Mouse (Mus musculus): Measurements from ENCODE around the gene Slc48a1.

Slc48a1 gene

DNA sequence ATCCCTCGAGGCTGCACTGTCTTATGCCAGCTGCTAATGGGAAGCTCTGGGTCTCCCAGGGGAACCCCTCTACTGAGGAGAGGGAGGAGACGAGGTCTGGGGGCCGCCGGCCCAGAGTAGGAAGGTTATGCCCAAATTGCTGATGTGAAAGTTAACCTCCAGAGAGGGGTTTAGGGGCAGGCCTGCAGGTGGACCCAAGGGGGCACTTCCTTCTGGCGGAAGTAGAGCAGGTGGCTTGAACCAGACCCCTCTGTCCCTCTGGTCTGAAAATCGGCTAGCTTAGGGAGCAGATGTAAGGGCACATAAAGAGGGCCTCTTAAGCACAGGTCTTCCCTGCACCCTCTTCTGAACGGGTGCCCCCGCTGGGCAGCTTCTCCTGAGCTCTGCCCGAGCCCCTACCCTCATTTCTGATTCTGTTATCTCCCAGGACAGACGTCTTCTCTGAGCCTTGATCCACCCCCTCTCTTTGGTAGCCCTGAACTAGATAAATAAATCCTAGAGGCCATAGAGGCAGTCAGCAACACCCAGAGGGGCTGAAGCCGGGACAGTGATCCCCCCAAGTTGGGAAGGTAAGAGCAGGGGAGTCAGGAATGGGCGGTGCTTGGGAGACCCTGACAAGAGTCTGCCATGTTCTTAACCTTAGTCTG is 47.7 kb downstream of the Slc48a1 start:
- DNase-seq (ENCODE audit: low read depth, low spot score), result no peak

GRCm38 (mm10) chr15:97826588-97827261 is 48.4 kb downstream of the Slc48a1 start:
- DNase-seq (ENCODE audit: low read depth, low spot score), result no peak

- DNase-seq (ENCODE audit: low read depth, low spot score), result no peak
Measured at GRCm38 (mm10) chr15:97827401-97827800, 49.1 kb downstream of the Slc48a1 start.

DNA sequence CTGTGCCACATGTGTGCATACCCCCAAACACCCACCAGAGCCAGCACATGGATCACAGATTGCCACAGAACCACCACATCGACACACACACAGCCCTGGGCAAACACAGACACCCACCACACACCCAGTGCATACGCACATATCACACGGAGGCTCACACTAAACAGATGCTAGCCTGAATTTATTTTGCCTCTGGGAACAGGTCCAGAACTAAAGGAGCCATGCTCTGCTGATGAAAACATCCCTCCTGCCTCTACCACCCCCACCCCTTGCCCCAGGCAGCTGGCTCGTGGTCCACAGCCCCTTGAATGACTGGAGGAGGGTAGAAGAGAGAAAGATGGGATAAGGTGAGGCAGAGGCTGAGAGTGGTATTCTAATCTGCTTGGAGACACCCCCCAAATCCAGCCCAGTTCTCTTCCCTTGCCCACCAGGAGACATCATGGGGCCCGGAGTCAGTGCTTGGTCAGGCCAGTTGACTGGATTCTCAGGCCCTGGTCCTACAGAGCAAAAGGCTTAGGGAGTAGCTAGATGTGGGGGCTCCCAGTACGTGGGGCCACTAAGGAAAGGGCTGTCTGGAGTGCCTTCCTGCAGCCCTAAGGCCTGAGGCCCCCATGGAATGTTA is 50.0 kb downstream of the Slc48a1 start:
- peak; percentile 76 for DNase-seq (ENCODE audit: low read depth, low spot score)

GRCm38 (mm10) chr15:97828901-97829338 is 50.6 kb downstream of the Slc48a1 start:
- DNase-seq (ENCODE audit: low read depth, low spot score), result no peak

- no peak for DNase-seq (ENCODE audit: low read depth, low spot score)
Measured at GRCm38 (mm10) chr15:97829432-97829831, 51.1 kb downstream of the Slc48a1 start.

DNA sequence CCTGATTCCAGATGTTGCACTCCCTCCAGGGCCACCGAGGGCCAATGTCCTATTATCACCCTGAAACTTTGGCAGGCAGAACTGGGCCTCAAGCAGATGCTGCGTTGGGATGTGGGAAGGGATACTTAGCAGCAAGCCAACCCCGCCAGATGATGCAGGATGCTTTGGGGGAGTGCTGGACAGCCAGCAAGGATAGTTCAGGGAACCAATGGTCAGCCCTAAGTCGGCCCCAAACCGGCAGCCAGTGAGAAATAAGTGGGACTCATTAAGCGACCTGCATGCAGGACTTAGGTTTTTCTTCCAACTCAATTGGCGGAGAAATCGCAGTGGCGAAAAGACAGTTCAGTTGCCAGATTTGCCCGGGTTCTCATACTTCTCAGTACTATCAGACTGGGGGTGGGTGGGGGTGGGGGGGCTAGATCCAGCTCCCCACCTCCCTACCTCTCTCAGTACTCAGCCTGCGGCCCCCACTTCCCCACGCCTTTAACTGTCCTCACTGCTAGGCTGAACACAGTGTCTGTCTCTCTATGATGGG is 52.0 kb downstream of the Slc48a1 start:
- DNase-seq (ENCODE audit: low read depth, low spot score), result no peak

DNA sequence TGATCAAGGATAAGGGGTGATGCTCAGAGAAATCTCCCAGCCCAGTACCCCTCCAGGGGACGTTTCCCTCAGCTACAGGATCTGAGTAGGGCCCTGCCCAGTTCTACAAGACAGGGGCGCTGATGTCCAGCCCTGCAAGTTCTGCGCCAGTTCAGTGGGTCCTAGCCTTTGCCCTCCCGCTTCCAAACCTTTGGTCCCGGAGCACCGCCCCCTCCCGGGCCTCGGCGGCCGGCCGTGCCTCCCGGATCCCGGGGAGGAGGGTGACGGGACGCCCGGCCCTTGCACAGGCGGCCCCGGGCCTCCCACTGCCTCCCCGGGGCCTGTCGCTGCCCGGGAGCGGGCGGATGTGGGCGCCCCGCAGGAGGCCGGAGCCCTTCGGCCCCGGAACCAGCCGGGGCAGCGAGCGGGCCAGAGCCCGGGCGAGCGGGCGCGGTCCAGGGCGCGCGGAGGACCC is 52.5 kb downstream of the Slc48a1 start:
- no peak for DNase-seq (ENCODE audit: low read depth, low spot score)

DNA sequence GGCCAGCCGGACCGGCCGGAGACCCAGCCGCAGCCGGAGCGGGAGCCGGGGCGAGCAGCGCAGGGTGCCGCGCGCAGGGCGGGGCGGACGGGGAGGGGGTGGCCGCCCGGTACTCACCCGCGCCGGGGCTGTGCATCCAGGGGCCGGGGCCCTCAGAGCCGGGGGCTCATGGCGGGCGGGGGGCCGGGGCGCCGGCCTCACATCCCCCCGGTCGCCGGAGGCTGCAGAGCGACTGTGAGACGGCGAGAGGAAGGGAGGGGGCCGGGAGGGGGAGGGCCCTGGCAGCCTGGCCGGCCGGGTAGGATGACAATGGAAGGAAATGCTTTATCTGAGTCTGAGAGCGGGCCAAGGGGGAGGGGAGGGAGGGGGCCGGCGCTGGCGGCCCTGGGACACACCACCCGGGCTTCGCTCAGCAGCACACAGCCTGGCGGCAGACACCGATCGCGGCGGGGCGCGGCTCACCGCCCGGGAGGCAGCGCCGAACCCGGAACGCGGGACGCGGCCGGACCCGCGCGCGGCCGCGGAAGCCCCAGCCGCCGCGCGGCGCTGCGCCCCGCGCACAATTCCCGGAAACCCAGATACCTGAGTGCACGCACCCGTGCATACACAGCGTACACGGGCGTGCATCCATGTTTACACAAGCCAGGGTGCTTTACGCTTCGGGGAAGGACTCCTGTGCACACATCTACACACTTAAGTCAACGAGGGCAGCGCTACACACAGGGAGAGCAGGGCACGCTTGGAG is 53.1 kb downstream of the Slc48a1 start:
- DNase-seq (ENCODE audit: low read depth, low spot score), result no peak

- DNase-seq (ENCODE audit: low read depth, low spot score), result no peak
Measured at GRCm38 (mm10) chr15:97831987-97832640, 53.8 kb downstream of the Slc48a1 start.

- no peak for DNase-seq (ENCODE audit: low read depth, low spot score)
Measured at GRCm38 (mm10) chr15:97832764-97833479, 54.6 kb downstream of the Slc48a1 start.

DNA sequence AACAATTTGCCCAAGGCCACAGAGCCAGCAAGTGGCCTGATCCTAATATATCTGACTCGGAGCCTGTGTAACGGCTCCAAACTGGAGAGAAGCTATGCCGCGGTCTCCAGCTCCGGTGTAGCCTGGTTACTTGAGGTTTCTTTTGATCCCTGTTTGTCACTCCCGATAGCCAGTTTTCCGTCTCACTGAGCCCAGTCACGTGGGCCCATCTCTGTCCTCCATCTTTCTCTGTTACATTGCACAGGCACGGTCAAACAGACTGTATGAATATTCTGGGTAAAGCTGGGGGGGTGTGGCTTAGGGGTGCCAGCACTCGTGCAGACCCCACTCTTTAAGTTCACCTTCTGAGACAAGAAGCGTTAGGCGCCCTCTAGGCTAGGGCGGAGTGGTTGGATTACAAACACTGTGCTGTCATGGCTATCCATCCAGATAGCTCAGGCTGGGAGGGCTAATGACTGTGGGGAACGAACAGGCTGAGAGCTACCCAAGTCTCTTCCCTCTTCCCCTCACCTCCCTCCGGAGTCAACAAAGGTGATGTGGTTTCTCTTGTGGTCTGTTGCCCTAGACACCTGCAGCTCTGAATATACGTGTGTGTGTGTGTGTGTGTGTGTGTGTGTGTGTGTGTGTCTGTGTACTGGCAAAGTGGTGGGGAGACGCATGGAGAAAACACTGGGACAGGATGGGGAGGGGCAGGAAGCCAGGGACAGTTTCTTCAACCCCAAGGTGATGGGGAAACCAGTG is 58.0 kb downstream of the Slc48a1 start:
- no peak for DNase-seq (ENCODE audit: low read depth, low spot score)

GRCm38 (mm10) chr15:97836894-97837247 is 58.6 kb downstream of the Slc48a1 start:
- no peak for DNase-seq (ENCODE audit: low read depth, low spot score)

DNA sequence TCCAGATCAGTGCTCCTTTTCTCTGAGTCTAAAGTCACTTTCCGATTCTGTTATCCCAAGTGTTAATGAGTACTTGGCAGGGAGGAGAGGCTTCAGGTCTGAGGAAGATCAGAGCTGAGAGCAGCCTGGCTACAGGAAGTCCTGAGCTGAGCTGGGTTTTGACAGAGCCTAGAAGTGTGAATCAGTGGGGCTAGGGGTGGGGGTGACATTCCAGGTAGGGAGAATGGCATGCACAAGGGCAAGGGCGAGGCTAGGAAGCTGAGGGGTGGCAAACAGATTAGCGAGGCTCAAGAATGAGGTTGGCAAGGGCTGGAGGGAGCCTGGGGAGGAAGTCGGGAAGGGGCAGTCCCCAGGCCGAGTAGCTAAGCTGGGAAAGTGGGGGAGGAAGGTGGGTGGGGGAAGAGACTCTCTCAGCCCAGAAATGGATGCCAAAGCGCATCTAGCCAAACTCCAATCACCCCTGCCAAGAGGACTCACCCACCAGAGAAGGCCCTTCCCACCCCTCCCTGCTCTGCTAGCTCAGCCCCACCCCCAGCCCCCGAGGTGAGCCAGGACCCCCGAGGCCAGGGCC is 59.3 kb downstream of the Slc48a1 start:
- no peak for DNase-seq (ENCODE audit: low read depth, low spot score)

GRCm38 (mm10) chr15:97838395-97838794 is 60.1 kb downstream of the Slc48a1 start:
- no peak for DNase-seq (ENCODE audit: low read depth, low spot score)

GRCm38 (mm10) chr15:97839012-97839411 is 60.7 kb downstream of the Slc48a1 start:
- DNase-seq (ENCODE audit: low read depth, low spot score), result no peak

DNA sequence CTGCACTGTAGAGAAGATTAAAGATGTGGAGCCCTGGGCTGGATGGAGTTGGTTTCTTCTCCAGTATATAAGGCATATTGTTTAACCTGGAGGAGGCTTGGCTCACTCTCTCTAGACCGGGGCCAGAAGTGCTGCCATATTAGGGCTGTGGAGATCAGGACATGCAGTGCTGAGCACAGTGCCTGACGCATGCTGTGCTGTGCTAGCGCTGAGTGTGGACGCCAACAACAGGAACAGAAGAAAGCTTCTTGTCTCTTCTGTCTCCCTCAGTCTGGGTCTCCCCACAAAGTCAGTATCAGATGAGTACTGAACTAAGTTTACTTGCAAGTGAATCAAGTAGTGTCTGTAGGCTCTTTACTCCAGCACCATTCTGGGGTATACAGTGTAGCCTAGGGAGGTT is 61.2 kb downstream of the Slc48a1 start:
- DNase-seq (ENCODE audit: low read depth, low spot score), result no peak

DNA sequence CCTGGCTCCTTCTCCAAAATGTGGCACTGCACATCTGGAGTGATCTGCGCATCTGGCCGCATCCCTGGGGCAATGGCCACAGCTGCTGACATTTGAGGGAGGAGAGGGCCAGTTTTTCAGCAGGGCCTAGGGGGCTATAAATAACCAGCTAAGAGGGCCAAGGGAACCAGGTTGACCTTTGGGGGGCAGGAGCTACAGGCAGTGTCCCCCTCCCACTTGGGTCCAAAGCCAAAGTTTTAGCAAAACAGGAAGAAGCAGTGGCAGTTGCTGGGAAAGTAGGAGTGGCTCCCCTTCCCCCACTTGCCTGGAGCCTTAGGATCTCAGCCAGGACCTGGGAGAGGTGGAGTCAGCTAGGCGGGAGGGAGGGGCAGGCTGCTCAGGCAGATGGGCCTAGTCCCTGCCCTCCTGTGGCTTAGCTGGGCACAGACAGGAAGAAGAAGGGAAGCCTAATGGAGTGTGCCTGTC is 61.7 kb downstream of the Slc48a1 start:
- no peak for DNase-seq (ENCODE audit: low read depth, low spot score)

DNA sequence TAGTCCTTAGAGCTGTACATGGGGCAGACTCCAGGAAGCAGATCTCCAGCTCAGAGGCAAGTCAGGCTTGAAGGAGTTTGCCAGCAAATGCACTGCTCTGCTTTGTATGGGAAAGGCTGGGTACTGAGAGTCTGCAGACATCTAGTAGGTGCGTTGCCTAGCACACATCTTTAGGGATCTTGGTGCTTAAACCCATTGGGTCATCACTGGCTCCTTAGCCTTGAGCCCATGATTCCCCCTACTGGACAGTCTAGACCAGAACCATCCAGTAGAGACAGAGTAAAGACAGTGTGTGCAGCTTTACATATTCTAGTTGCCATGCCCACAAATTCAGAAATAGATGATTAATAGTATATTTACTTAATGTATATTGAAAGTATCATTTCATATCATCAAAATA is 62.5 kb downstream of the Slc48a1 start:
- no peak for DNase-seq (ENCODE audit: low read depth, low spot score)

- no peak for DNase-seq (ENCODE audit: low read depth, low spot score)
Measured at GRCm38 (mm10) chr15:97841383-97841782, 63.1 kb downstream of the Slc48a1 start.

Measured in telencephalon, adult 2 months (tissue).